Mouse (Mus musculus): ENCODE results near the gene Nek4.
A peak's percentile ranks its signal among the peaks of the same experiment; 100 is the strongest.

The Nek4 gene

DNA sequence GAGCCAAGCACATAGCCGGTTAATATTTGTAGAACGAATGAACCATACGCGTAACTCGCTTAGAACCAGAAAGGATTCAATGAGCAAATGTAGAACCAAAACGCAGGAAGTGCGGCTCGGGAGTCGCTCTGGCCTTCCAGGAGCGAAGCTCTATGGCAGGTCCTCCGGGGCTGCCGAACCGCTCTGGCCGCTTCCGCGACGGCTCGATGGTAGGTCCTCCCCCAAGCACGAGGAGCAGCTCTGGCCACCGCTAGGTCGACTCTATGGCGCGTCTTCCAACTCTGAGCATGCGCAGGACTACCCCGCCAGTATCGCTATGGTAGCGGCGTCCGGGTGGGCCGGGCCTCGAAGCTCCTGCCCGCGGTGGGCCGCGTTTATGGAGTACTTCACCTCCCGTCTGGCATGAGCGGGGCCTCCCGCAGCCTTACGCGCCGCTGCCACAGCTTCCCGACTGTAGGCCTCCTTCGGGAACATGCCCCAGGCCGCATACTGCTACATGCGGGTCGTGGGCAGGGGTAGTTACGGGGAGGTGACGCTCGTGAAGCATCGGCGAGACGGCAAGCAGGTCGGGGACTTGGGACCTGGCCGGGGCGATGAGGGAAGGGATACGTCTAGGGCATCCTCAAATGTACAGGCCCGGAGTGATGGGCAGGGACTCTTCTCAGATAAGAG lies at the start of gene Nek4:
Nek4 (plus strand) TSS at position 224 of the 672 bp plus-strand sequence.
- DNase-seq = peak; percentile 95

DNA sequence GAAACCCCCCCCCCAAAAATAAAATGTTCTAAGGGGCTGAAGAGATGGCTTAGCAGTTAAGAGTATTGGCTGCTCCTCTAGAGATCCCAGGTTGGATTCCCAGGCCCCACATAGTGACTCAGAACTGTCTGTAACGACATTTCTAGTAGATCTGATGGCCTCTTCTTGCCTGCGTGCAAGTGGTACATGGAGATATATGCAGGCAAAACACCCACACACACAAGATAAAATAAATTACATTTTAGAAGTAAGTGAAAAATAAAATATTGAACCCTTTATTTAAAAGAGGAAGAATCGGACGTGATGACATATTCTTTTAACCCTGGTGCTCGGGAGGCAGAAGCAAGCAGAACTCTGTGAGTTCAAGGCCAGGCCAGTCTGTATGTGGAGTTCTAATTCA lies 48.5 kb upstream of the Nek4 start:
- no peak for DNase-seq

DNA sequence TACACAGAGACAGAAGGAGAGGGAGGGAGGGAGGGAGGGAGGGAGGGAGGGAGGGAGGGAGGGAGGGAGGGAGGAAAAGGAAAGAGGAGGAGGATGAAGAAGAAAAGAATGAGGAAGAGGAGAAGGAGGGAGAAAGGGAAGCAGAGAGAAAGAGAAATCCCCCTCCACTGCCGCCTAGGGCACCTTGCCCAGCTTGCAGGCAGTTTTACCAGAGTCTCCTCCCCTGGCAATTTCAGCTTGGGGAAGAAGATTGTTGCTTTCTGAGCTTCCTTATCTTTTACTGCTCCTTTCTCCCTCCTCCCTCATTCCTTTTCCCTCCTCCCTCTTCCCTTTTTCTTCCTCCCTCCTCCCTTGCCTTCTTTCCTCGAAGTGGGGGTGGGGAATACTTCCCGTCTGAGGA lies 48.1 kb upstream of the Nek4 start:
- no peak for DNase-seq

DNA sequence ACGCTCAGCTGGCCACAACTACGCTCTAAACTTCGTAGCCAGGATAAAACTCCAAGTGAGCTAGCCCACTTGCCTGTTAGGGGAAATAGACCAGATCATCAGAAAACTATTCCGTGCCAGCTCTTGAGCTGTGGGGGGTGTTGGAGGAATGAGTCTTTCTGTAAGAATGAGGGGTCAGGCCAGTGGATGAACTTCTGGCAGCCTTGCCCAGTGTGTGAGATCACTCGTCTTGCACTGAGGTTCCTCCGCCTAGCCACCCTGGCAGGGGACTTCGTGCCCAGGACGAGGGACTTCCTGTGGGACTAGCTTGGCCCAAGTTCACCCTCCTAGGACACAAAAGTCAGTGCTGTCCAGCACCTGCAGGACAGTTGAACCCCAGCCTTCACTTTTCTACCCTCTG lies 46.9 kb upstream of the Nek4 start:
- DNase-seq = no peak

DNA sequence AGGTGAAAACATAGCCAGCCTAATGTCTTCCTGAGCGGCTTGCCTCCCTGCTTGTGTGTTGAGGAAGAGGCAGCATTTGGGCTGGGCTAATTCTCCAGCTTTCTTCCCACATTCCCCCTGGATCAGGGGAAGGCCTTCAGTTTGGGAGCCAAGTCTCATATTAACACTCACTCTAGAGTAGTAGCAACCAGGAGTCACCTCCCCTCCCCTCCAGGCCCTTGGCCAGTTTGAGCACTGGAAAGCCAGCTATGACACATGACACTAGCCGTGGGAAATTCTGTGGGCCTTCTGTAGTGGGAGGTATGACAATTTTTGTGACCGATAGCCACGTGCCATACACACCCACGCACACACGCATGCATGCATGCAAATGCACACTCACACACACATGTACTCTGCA lies 45.2 kb upstream of the Nek4 start:
- DNase-seq = no peak

DNA sequence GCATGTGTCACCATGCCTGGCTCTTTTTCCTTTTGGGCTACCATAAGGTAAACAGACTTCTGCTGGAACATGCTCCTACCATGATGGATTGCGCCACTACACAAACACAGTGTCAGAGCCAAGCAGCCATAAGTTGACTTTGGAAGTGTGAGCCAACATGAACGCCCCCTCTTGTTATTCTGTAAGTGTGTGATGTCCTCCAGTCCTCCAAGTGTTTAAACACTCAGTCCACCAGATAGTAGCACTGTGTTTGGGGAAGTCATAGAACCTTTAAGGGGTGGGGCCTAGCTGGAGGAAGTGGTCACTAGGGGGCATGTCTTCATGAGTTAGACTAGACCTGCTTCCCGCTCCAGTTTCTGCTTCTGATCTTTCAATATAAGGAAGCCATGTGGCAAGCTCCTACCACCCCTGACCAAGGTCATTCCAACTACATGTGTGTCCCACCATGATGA lies 43.3 kb upstream of the Nek4 start:
- DNase-seq = no peak

DNA sequence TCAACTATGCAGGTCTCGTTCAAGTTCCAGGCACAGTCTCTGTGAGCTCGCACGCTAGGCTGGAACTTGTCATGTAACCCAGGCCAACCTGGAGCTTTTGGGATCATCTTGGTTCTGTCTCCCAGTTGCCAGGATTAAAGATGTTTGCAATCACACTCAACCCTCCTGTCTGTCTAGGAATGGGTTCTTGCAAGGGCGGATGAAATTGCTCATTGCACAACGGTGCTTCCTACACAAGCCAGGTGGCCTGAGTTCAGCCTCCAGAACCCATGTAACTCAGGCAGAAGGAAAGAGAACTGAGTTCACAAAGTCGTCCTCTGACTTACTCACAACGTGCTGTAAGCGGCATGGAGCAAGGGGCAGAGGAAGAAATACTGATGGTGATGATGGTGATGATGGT lies 40.0 kb upstream of the Nek4 start:
- no peak for DNase-seq

DNA sequence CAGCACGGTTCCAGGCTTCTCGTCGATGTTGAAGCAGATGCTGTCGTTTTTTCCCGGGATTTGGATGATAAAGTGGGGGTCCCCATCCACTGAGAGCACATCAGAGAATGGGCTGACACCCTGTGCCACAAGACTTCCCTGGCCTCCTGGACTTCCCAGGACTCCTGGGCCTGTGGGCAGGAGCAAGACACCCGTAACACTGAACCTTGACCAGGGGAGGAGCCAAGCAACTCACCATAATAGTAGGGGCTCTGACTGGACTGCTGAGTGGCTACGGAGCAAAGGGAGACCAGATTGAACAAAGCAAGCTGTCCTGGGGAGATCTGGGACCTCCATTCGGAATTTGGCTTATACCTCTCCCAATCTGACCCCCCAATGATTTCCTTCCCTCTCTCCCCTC lies 38.5 kb upstream of the Nek4 start:
- DNase-seq = no peak

DNA sequence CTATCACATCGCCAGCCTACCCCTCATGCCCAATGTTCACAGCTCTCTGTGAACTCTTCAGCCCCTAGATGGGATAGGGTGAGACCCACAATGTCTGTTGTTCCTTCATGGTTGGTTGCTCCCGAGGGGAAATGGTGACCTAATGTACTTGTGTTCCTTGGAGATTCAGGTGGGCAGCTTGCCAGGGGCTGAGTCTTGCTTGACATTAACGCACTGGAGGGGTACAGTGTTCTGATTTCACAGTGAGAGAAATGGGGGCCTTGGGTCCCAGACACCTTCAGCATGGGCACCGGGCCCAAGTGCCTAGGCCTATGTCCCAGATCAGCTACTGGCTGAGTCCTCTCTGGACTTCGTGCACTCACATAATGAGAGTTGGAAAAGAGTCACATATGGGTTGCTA lies 37.8 kb upstream of the Nek4 start:
- DNase-seq = no peak

DNA sequence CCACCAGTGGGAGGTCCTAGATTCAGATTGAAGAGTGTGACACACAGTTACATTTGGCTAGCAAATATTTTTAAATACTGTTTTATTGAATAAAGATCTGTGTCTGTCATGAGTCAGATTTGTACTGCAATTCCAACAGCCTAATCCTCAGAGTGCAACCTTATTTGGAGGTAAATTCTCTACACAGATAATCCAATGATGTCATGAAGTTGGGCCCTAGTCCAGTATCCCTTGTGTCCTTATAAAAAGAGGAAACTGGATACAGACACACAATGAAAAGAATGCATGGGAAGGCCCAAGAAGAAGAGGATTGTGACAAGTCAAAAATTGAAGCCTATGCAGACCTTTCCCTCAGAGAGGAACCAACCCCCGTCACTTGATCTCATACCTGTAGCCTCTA lies 34.7 kb upstream of the Nek4 start:
- no peak for DNase-seq

DNA sequence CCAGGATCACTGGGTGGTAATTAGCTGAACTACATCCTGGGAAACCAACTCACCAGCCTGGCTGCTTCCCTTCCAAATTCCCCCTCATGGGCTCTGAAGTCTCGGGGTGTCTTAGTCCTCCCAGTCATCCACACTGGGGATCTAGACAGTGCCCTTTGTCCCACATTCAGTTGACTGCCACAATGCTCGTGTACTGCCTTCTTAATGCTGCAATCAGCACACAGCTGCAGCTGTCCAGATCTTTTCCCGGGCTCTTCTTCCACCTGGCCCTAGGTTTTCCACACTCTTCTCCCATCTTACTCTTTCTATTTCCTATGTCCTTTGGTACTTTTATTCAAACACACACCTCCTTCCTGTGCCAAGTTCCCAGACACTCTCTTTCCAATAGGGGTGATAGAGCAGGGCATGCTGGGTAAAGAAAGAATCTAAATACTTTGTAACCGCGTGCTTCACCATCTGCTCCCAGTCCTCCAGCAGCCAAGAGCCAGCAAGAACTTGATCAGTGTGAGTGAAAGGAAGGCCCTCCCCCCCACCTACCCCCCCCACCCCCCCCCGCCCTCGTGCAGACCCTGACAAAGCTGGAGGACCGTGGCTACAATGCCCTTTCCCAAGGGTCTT lies 29.0 kb upstream of the Nek4 start:
- no peak for DNase-seq

DNA sequence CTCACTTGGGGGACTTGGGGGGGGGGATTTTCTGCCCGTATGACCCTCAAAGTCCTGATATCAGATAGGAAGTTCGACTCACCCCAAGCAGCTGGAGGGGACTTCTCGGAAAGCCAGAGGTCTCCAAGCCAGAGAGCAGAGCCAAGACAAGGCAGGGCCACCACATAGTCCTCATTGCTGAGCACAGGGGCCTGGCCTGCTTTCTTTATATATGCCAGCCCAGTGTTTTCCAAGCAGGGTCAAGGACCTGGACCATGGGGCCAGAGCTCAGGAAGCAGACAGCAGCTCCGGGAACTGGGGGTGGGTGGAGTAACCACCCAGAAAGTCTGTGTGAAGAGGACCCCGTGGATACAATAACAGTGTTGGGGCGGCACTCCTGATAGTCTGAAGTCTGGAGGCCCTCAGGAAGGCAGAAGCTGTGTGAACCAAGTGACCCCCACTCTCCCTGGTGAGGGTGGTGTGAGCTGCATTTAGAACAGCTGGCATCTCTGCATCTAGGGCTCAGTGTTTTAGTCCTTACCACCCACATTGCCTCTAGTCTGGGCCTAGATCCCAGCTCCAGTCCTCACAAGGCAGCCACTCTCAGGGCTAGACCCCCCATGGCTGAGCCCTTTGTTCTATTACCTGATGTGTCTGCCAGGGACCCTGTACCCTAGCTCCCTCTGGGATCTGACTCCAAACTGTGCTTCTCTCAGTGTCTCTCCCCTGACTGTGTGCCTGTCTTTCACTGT lies 27.6 kb upstream of the Nek4 start, which contains the start of gene Itih3:
Itih3 (minus strand) TSS at position 386 of the 731 bp plus-strand sequence.
- no peak for DNase-seq

DNA sequence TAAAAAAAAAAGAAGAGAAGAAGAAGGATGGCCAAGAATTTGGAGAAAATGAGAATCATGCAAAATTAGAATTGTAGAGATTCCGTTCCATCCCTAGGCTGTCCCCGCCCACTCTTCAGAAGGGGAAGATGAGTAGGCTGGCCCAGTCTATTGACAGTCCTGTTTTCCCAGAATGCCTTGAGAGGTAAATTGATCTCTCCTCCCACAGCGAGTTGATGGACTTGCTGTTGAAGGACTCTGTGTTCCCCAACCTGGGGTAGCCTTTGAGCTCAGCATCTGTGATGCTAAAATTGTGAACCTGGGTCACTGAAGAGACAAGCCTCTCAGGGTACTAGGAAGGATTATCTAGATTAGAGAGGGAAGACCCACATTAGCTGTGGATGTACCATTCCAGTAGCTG lies 25.7 kb upstream of the Nek4 start:
- DNase-seq = no peak

DNA sequence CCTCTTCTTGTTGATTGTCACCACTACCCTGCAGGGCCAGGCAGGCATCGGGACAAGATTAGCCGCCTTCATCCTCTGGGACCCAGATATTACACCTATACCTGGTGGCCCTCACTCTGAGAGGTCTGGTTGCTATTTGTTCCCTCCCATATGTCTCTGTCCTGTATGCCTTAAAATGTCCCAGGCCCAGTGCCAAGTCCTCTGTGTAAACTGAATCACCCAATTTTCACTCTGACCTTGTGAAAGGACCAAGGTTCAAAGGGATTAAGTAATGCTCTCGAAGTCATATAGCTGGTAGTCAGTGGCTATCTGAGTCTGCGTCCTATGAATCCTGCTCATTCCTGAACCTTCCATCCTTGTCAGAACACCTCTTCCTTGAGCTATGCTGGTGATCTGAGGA lies 20.8 kb upstream of the Nek4 start:
- DNase-seq = no peak

DNA sequence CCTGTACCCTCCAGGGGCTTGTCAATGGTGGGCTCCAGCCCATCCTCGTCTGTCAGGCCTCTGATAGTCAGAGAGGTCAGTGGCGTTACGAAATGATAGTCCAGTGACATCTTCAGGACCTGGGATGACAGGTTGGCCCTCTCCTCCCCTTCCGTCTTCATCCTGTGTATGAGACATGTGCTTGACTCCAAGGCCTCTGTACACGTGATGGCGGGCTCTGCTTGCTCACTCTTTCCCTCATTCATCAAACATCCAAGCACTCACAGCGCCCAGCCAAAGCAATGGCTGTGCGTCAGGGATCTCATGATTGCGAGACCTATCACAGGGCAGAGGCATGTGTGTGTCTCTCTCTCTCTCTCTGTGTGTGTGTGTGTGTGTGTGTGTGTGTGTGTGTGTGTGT lies 17.8 kb upstream of the Nek4 start:
- DNase-seq = no peak

DNA sequence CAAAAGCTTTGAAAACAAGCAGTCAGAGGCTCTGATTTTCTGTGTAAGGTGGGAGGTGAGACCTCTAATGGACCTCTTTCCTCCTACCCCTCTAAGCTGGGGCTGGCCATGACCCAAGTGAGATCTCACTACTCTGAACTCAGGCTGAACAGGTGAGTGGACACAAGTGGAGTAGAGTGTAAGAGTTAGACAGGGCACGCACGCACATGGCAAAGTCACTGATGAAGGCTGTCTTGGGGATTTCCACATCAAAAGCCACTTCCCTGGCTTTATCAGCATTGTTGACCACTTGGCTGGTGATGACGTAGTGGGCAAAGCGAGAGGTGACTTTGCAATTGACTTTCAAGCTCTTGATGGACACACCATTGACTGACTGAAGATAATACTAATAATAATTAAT lies 8.9 kb upstream of the Nek4 start:
- no peak for DNase-seq

DNA sequence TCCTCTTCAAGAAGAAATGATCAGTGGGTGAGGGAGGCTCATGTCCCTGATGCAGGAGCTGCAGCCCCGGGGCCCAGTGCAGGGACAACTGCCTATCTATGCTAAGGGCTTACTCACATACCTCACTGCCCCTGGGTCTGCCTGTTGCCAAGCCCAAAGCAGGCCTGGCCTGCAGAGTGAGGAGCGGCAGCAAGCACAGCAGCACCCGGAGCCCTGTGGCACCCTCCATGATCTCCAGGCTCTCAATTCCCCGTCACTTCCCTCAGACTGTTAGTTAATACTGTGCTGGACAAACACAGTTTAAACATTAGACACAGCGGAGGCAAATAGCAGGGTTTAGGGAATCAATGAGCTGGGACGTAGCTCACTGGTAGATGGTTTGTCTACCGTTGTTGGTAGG lies 8.1 kb upstream of the Nek4 start, which contains the start of gene Itih1:
Itih1 (minus strand) TSS at position 252 of the 400 bp plus-strand sequence.
- DNase-seq = no peak

DNA sequence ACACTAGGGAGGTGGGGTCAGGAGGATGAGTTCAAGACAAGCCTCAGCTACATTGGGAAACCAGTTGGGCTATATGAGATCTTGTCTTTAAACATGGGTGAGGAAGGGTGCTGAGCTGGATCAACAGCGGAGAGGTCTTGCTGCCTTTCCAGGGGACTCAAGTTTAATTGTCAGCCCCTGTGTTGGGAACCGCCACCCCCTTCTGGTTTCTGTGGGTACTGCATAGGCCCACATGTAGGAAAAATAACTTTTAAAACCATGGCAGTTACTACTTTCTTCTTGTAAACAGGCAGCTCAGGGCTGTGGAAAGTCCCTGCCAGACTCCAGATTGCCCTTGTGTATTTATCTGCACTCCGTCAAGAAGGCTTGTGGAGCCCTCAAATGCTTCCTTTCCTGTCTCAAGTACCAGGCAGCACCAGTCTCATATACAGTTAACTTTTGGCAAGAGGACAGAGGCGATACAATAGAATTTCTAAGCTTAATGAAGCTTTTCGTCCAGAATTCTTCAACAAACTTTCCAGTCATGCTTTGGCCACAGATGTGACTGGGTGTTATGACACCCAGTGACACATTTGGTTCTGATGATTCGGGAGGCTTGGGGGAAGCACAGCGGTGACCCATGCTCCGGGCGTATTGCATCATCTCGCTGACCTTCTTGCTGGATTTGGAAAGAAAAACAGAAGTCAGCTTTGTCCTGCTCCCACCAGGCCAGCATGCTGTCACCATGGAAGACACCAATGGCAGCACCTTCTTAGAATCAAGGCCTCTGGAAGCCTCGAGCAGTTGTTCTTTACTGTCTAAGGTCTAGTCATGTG lies 7.1 kb upstream of the Nek4 start:
- DNase-seq = peak; percentile 29

DNA sequence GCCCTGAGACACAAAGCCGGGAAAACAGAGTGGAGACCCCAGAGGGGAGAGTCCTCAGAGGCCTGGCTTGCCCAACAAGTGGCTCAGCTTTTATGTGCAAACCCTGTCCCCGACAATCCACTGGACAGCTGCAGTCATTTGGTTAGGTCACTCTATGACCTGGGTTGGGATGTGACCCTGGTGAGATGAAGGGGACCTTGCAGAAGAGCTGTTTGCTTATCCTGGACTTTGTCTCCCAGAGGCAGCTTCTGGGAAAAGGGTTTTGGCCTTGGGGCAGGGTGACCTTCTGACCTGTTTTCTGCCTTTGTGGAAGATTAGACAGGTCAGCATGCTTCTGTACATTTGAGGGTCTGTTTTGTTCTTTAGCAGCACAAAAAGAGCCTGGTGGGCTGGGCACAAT lies 6.4 kb upstream of the Nek4 start:
- no peak for DNase-seq

DNA sequence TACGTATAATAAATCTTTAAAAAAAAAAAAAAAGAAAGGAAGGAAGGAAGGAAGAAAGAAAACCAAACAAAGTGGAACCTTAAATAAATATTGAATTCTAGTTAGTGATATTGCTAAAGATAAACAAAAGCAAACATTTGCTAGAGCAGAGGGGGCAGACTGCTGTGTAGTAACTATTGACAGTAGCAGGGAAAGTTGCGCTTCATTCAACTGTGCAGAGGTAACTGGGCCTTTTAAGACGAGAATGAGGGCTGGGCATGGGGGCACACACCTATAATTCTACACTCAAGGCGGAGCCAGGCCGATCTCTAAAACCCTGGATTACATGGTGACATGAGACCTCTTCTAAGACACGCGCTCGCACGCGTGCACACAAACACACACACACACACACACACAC lies 1.2 kb upstream of the Nek4 start:
- DNase-seq = peak; percentile 12

DNA sequence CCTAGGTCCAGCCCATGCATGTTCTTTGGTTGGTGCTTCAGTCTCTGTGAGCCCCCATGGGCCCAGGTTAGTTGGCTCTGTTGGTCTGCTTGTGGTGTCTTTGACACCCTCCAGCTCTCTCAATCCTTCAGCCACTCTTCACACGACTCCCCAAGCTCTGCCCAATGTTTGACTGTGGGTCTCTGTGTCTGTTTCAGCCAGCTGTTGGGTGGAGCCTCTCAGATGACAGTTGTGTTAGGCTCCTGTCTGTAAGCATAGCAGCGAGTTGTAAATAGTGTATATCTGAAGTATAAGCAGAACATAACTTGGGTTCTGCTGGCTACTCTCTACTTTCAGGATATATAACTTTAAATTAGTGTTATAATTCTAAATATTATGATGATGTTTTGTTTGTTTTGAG lies 7.3 kb downstream of the Nek4 start:
- DNase-seq = no peak

DNA sequence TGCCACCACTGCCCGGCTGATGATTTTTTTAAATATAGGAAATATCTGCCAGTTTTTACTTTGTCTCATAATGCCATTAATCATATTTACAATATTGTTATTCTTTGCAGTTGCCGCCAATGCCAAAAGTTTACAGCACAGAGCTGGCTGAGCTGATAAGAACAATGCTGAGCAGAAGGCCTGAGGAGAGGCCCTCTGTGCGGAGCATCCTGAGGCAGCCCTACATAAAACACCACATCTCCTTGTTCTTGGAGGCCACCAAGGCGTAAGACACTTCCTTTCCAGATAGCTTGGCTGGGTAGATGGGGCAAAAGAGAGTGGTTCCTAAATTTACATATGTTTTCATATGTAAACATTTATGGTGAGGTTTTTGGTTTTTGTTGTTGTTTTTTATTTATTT lies 7.9 kb downstream of the Nek4 start:
- no peak for DNase-seq

DNA sequence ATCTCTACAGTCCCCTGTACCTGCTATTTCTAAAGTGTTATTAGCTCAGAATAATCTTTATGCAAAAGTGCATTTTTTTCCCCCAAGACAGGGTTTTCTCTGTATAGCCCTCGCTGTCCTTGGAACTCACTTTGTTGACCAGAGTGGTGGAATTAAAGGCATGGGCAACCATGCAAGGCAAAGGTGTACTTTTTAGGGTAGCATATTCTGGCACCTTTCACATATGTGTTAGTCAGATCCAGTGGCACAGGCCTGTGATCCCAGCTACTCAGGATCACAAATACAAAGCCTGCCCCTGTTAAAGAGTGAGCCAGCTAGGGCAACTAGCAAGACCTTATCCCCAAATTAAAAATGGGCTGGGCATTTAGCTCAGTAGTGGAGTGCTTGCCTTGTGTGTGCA lies 9.2 kb downstream of the Nek4 start:
- DNase-seq = no peak

Measured in cerebellum, adult 8-10 months (tissue).